13 mouse cellular contexts compared by ENCODE assay signal in the genomic region with DNA sequence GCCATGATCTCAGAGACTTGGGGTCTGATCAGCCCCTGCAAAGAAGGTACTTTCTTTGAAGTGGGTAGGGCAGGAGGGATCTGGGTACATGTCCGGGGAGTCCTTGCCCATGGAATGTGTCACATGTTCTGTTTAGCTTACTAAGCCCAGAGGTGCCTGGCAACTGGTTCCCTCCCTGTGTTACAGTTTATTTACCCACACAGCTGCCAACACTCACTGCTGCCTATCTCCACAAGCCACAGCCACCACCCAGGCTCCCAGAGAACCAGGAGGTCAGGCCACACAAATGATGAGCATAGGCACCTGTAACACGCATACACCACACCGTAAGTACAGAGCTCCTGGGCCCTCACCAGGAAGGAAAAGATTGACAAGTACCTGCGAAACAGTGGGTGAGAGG. TPM values are rescaled to one million over a fixed set of nuclear protein-coding genes. Genes with fewer than 3 reads are reported as not detected.
A peak's percentile ranks its signal among the peaks of the same experiment; 100 is the strongest.
DNase-seq lines count a peak whose midpoint lies in the region; ATAC-seq lines count a peak whose summit lies in the region.
"Had no signal": no experiment of that assay in that cellular context is flagged by ENCODE, and none has a peak within 500 bp of the region (broad histone marks: within the 10 kb centered on the region; RNA-seq: fewer than 3 reads in every experiment).

No protein-coding gene starts in this region.

- intact Hi-C loops in heart, postnatal 10 days (cut with DNase I): no loop called here

- WGBS in limb, embryonic 10.5 days: 86% methylated on average over 4 of the region's 4 CpGs

- H3K4me3 ChIP-seq in megakaryocyte, embryonic 14.5 days (replicated peaks): peak overlapping the region; percentile 55
- no peak overlapping the region for H3K4me3 ChIP-seq in limb, embryonic 10.5 days
- H3K4me3 ChIP-seq: midbrain, embryonic 13.5 days; neural tube, embryonic 15.5 days had no signal

- no peak overlapping the region for H3K27ac ChIP-seq in limb, embryonic 10.5 days
- H3K27ac ChIP-seq: midbrain, embryonic 13.5 days; neural tube, embryonic 15.5 days had no signal

- ATAC-seq in cerebellum, adult (ENCODE audit: insufficient number of reproducible peaks, low FRiP score, low TSS enrichment): no peak

- H3K4me1 ChIP-seq in megakaryocyte, embryonic 14.5 days: peaks cover 100% of the 10 kb centered on the region
- no peaks in the 10 kb centered on the region for H3K4me1 ChIP-seq in limb, embryonic 10.5 days
- H3K4me1 ChIP-seq: midbrain, embryonic 13.5 days had no signal

- H3K9me3 ChIP-seq in megakaryocyte, embryonic 14.5 days: no peaks in the 10 kb centered on the region
- no peaks in the 10 kb centered on the region for H3K9me3 ChIP-seq in limb, embryonic 10.5 days (replicated peaks)
- H3K9me3 ChIP-seq: midbrain, embryonic 13.5 days; neural tube, embryonic 15.5 days had no signal

- H3K27me3 ChIP-seq in megakaryocyte, embryonic 14.5 days (replicated peaks): no peaks in the 10 kb centered on the region
- no peaks in the 10 kb centered on the region for H3K27me3 ChIP-seq in limb, embryonic 10.5 days (ENCODE audit: low read depth, poor library complexity, severe bottlenecking)
- H3K27me3 ChIP-seq: midbrain, embryonic 13.5 days; neural tube, embryonic 15.5 days had no signal

- DNase-seq in heart, adult 9 months (ENCODE audit: low spot score in 2 of 2): peak; percentile 41 to 46
- DNase-seq in heart, adult 8-10 months (ENCODE audit: low spot score): no peak
- DNase-seq in heart, postnatal 10 days: peak; percentile 56 to 65
- DNase-seq in kidney, postnatal 36 days: peak; percentile 46 to 67
- DNase-seq in limb, embryonic 10.5 days (ENCODE audit: low spot score): no peak
- DNase-seq in MN1 (ENCODE audit: low spot score): no peak
- DNase-seq: adrenal gland, adult 8-10 months; cerebellum, adult 8-10 months; gastrocnemius, postnatal 14 days had no signal

- H3K36me3 ChIP-seq in megakaryocyte, embryonic 14.5 days (replicated peaks; ENCODE audit: low read length): peaks cover 82% of the 10 kb centered on the region
- H3K36me3 ChIP-seq in limb, embryonic 10.5 days: no peaks in the 10 kb centered on the region
- H3K36me3 ChIP-seq: midbrain, embryonic 13.5 days; neural tube, embryonic 15.5 days had no signal

RNA-seq across cellular contexts. Expression of a gene that starts 26.6 kb away (rescaled TPM):
- total RNA-seq in heart, adult 8-10 months (2022): 1 to 10 TPM; 6.0 to 7.3 (median 7.0) TPM
- 10 to 100 TPM in 1 of 2 experiments, 1 to 10 TPM in 1; 9.1 to 13.1 TPM for total RNA-seq in heart, postnatal 10 days (2021)
- polyA plus RNA-seq in megakaryocyte, embryonic 14.5 days (2012; ENCODE audit: insufficient read depth, low replicate concordance): 2.2 and 8.7 TPM in 2 replicates
- polyA plus RNA-seq in limb, embryonic 10.5 days (2016; fragmentation: Nextera tagmentation; extraction: Ambion mirVana): 1.0 and 1.3 TPM in 2 replicates

Comparison
In these comparisons a context has a peak if more than half of its experiments do, and no peak if none do; other contexts are left out.
1. DNase-seq: peak in heart, adult 9 months (2 of 2), heart, postnatal 10 days (2 of 2) and kidney, postnatal 36 days (2 of 2); none in heart, adult 8-10 months (single experiment), limb, embryonic 10.5 days (single experiment) and MN1 (single experiment).